Mouse (Mus musculus): ENCODE results near the gene Teddm3. TPM values are rescaled to one million over a fixed set of nuclear protein-coding genes. Genes with fewer than 3 reads are reported as not detected.
"Not testable (repeated sequence)": the region's sequence is repeated elsewhere in the genome, so short reads cannot be mapped to it uniquely, and the experiment has no call there.

Teddm3 gene
- polyA plus RNA-seq, 1 experiment from 2014 or later = not detected

- Histone ChIP-seq H3K4me2 (ENCODE audit: low read length) (no peak overlapping the region), H3K27me3 (ENCODE audit: control insufficient read depth, insufficient read depth, low read depth, low read length) (no peaks in the 10 kb centered on the region), H3K9ac (ENCODE audit: low read depth, low read length) (peak overlapping the region; percentile 28; the same call in 1 of the 2 replicates), H3K36me3 (ENCODE audit: control insufficient read depth, insufficient read depth, low read length) (no peaks in the 10 kb centered on the region), H3K4me1 (ENCODE audit: control insufficient read depth, insufficient read depth, low read length) (peaks cover 4% of the 10 kb centered on the region; the same call in 1 of the 2 replicates), H3K4me3 (ENCODE audit: low read depth, low read length) (no peak overlapping the region), H3K27ac (ENCODE audit: low read length) (no peak overlapping the region), H3K9me3 (replicated peaks; ENCODE audit: control insufficient read depth, low read length, poor library complexity, severe bottlenecking) (no peaks in the 10 kb centered on the region)
- peak; percentile 83 for ATAC-seq
- WGBS = 41% methylated on average over 7 of the region's 7 CpGs
These were observed 38.9 kb upstream of the Teddm3 start for GRCm38 (mm10) chr16:21192509-21193354.

- H3K27ac ChIP-seq (ENCODE audit: low read length) = no peak overlapping the region
- no peak overlapping the region for H3K4me2 ChIP-seq (ENCODE audit: low read length)
- no peak overlapping the region for H3K4me3 ChIP-seq (ENCODE audit: low read depth, low read length)
- WGBS = 57% methylated on average over 14 of the region's 14 CpGs
- no peaks in the 10 kb centered on the region for H3K27me3 ChIP-seq (ENCODE audit: control insufficient read depth, insufficient read depth, low read depth, low read length)
- no peak for ATAC-seq
- H3K4me1 ChIP-seq (ENCODE audit: control insufficient read depth, insufficient read depth, low read length) = peaks cover 5% of the 10 kb centered on the region; the same call in 1 of the 2 replicates
- no peaks in the 10 kb centered on the region for H3K9me3 ChIP-seq (replicated peaks; ENCODE audit: control insufficient read depth, low read length, poor library complexity, severe bottlenecking)
- no peaks in the 10 kb centered on the region for H3K36me3 ChIP-seq (ENCODE audit: control insufficient read depth, insufficient read depth, low read length)
- no peak overlapping the region for H3K9ac ChIP-seq (ENCODE audit: low read depth, low read length)
These were observed 37.8 kb upstream of the Teddm3 start for GRCm38 (mm10) chr16:21191569-21191968.

GRCm38 (mm10) chr16:21188345-21188744 is 34.5 kb upstream of the Teddm3 start:
- no peaks in the 10 kb centered on the region for H3K9me3 ChIP-seq (replicated peaks; ENCODE audit: control insufficient read depth, low read length, poor library complexity, severe bottlenecking)
- no peak overlapping the region for H3K4me2 ChIP-seq (ENCODE audit: low read length)
- WGBS = 80% methylated on average over 3 of the region's 3 CpGs
- H3K36me3 ChIP-seq (ENCODE audit: control insufficient read depth, insufficient read depth, low read length) = no peaks in the 10 kb centered on the region
- no peak for ATAC-seq
- peaks cover 5% of the 10 kb centered on the region; the same call in 1 of the 2 replicates for H3K4me1 ChIP-seq (ENCODE audit: control insufficient read depth, insufficient read depth, low read length)
- H3K27ac ChIP-seq (ENCODE audit: low read length) = no peak overlapping the region
- no peaks in the 10 kb centered on the region for H3K27me3 ChIP-seq (ENCODE audit: control insufficient read depth, insufficient read depth, low read depth, low read length)
- no peak overlapping the region for H3K4me3 ChIP-seq (ENCODE audit: low read depth, low read length)
- H3K9ac ChIP-seq (ENCODE audit: low read depth, low read length) = no peak overlapping the region

GRCm38 (mm10) chr16:21187568-21187967 is 33.8 kb upstream of the Teddm3 start:
- no peak overlapping the region for H3K9ac ChIP-seq (ENCODE audit: low read depth, low read length)
- no peak overlapping the region for H3K27ac ChIP-seq (ENCODE audit: low read length)
- peaks cover 5% of the 10 kb centered on the region; the same call in 1 of the 2 replicates for H3K4me1 ChIP-seq (ENCODE audit: control insufficient read depth, insufficient read depth, low read length)
- no peaks in the 10 kb centered on the region for H3K36me3 ChIP-seq (ENCODE audit: control insufficient read depth, insufficient read depth, low read length)
- 39% methylated on average over 7 of the region's 7 CpGs for WGBS
- no peak overlapping the region for H3K4me2 ChIP-seq (ENCODE audit: low read length)
- ATAC-seq = no peak
- no peaks in the 10 kb centered on the region for H3K9me3 ChIP-seq (replicated peaks; ENCODE audit: control insufficient read depth, low read length, poor library complexity, severe bottlenecking)
- H3K27me3 ChIP-seq (ENCODE audit: control insufficient read depth, insufficient read depth, low read depth, low read length) = no peaks in the 10 kb centered on the region
- H3K4me3 ChIP-seq (ENCODE audit: low read depth, low read length) = no peak overlapping the region

- no peaks in the 10 kb centered on the region for H3K27me3 ChIP-seq (ENCODE audit: control insufficient read depth, insufficient read depth, low read depth, low read length)
- no peaks in the 10 kb centered on the region for H3K36me3 ChIP-seq (ENCODE audit: control insufficient read depth, insufficient read depth, low read length)
- H3K27ac ChIP-seq (ENCODE audit: low read length) = no peak overlapping the region
- H3K9ac ChIP-seq (ENCODE audit: low read depth, low read length) = no peak overlapping the region
- no peaks in the 10 kb centered on the region for H3K9me3 ChIP-seq (replicated peaks; ENCODE audit: control insufficient read depth, low read length, poor library complexity, severe bottlenecking)
- H3K4me2 ChIP-seq (ENCODE audit: low read length) = no peak overlapping the region
- no peak for ATAC-seq
- no peak overlapping the region for H3K4me3 ChIP-seq (ENCODE audit: low read depth, low read length)
- peaks cover 3% of the 10 kb centered on the region; the same call in 1 of the 2 replicates for H3K4me1 ChIP-seq (ENCODE audit: control insufficient read depth, insufficient read depth, low read length)
These were observed 30.9 kb upstream of the Teddm3 start for GRCm38 (mm10) chr16:21184697-21185096.

GRCm38 (mm10) chr16:21182108-21182507 is 28.3 kb upstream of the Teddm3 start:
- Histone ChIP-seq H3K4me1 (ENCODE audit: control insufficient read depth, insufficient read depth, low read length) (no peaks in the 10 kb centered on the region; the same call in 1 of the 2 replicates), H3K27me3 (ENCODE audit: control insufficient read depth, insufficient read depth, low read depth, low read length) (no peaks in the 10 kb centered on the region), H3K9ac (ENCODE audit: low read depth, low read length) (no peak overlapping the region), H3K4me3 (ENCODE audit: low read depth, low read length) (no peak overlapping the region), H3K9me3 (replicated peaks; ENCODE audit: control insufficient read depth, low read length, poor library complexity, severe bottlenecking) (no peaks in the 10 kb centered on the region), H3K4me2 (ENCODE audit: low read length) (no peak overlapping the region), H3K27ac (ENCODE audit: low read length) (no peak overlapping the region), H3K36me3 (ENCODE audit: control insufficient read depth, insufficient read depth, low read length) (no peaks in the 10 kb centered on the region)
- WGBS = 80% methylated on average over 1 of the region's 1 CpGs
- ATAC-seq = no peak

- H3K36me3 ChIP-seq (ENCODE audit: control insufficient read depth, insufficient read depth, low read length) = no peaks in the 10 kb centered on the region
- no peaks in the 10 kb centered on the region for H3K9me3 ChIP-seq (replicated peaks; ENCODE audit: control insufficient read depth, low read length, poor library complexity, severe bottlenecking)
- H3K4me2 ChIP-seq (ENCODE audit: low read length) = no peak overlapping the region
- H3K9ac ChIP-seq (ENCODE audit: low read depth, low read length) = no peak overlapping the region
- no peak overlapping the region for H3K27ac ChIP-seq (ENCODE audit: low read length)
- no peaks in the 10 kb centered on the region for H3K27me3 ChIP-seq (ENCODE audit: control insufficient read depth, insufficient read depth, low read depth, low read length)
- WGBS = no CpG with 5 or more reads among the region's 1 CpGs
- H3K4me1 ChIP-seq (ENCODE audit: control insufficient read depth, insufficient read depth, low read length) = no peaks in the 10 kb centered on the region
- no peak overlapping the region for H3K4me3 ChIP-seq (ENCODE audit: low read depth, low read length)
- ATAC-seq = no peak
These were observed 21.4 kb upstream of the Teddm3 start for GRCm38 (mm10) chr16:21175236-21175635.

- Histone ChIP-seq H3K4me3 (ENCODE audit: low read depth, low read length) (no peak overlapping the region), H3K27me3 (ENCODE audit: control insufficient read depth, insufficient read depth, low read depth, low read length) (no peaks in the 10 kb centered on the region), H3K4me1 (ENCODE audit: control insufficient read depth, insufficient read depth, low read length) (no peaks in the 10 kb centered on the region), H3K4me2 (ENCODE audit: low read length) (no peak overlapping the region), H3K9me3 (replicated peaks; ENCODE audit: control insufficient read depth, low read length, poor library complexity, severe bottlenecking) (no peaks in the 10 kb centered on the region), H3K9ac (ENCODE audit: low read depth, low read length) (no peak overlapping the region), H3K27ac (ENCODE audit: low read length) (no peak overlapping the region), H3K36me3 (ENCODE audit: control insufficient read depth, insufficient read depth, low read length) (no peaks in the 10 kb centered on the region)
- ATAC-seq = no peak
- 86% methylated on average over 13 of the region's 13 CpGs for WGBS
These were observed 14.9 kb upstream of the Teddm3 start for GRCm38 (mm10) chr16:21168730-21169129.

GRCm38 (mm10) chr16:21165343-21166220 is 11.8 kb upstream of the Teddm3 start:
- not testable (repeated sequence) for H3K27me3 ChIP-seq (ENCODE audit: control insufficient read depth, insufficient read depth, low read depth, low read length); H3K36me3 ChIP-seq (ENCODE audit: control insufficient read depth, insufficient read depth, low read length); H3K9me3 ChIP-seq (replicated peaks; ENCODE audit: control insufficient read depth, low read length, poor library complexity, severe bottlenecking); H3K4me2 ChIP-seq (ENCODE audit: low read length); H3K27ac ChIP-seq (ENCODE audit: low read length); H3K4me1 ChIP-seq (ENCODE audit: control insufficient read depth, insufficient read depth, low read length); H3K9ac ChIP-seq (ENCODE audit: low read depth, low read length); H3K4me3 ChIP-seq (ENCODE audit: low read depth, low read length)
- 15% methylated on average over 17 of the region's 19 CpGs for WGBS
- ATAC-seq = peak; percentile 84
